Mouse (Mus musculus): Measurements from ENCODE around the gene Aqp2. TPM values are rescaled to one million over a fixed set of nuclear protein-coding genes. Genes with fewer than 3 reads are reported as not detected.

The Aqp2 gene
- polyA plus RNA-seq, 1 experiment from 2014 or later = not detected

DNA sequence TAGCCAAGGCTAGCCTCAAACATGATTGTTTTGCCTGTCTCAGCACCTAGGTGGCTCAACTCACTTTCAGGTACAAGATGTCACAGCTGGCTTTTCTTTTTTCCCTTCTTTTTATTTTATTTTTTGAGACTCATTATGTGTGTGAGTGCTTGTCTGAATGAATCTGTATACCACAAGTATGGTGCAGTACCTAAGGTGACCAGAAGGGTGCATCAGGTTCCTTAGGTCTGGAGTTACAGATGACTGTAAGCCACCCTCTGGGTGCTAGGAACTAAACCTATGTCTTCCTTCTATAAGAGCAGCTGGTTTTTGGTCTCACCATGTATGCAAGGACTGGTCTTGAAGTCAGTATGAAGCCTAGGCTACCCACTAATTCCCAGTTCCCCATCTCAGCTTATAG lies 52.8 kb downstream of the Aqp2 start:
- Histone ChIP-seq H3K4me1 (replicated peaks; ENCODE audit: control insufficient read depth, insufficient read depth) (no peaks in the 10 kb centered on the region), H3K9ac (ENCODE audit: low read length) (no peak overlapping the region), H3K36me3 (ENCODE audit: control insufficient read depth, insufficient read depth, low read length) (peaks cover 9% of the 10 kb centered on the region; the same call in 1 of the 2 replicates), H3K27ac (replicated peaks) (no peak overlapping the region), H3K9me3 (ENCODE audit: control insufficient read depth, low read length) (no peaks in the 10 kb centered on the region), H3K4me3 (ENCODE audit: low read depth, low read length) (no peak overlapping the region), H3K4me2 (replicated peaks; ENCODE audit: low read depth) (no peak overlapping the region), H3K27me3 (ENCODE audit: control insufficient read depth, insufficient read depth, low read length) (no peaks in the 10 kb centered on the region)
- DNase-seq (ENCODE audit: low spot score) (no peak), ATAC-seq (ENCODE audit: low FRiP score, low TSS enrichment) (no peak)
- TF ChIP-seq EP300 (optimal IDR thresholded peaks at IDR 0.05) (no peak), CTCF (IDR thresholded peaks at IDR 0.05; ENCODE audit: low read depth) (peak; percentile 54)

Other genes starting within 250 kb of the Aqp2 start
- gene Fmnl3, start 208.6 kb upstream of the Aqp2 start, polyA plus RNA-seq (2015; fragmentation: Nextera tagmentation; extraction: Ambion mirVana) = 8.0 and 8.6 TPM in 2 replicates
- gene Tmbim6, start 186.2 kb upstream of the Aqp2 start, polyA plus RNA-seq (2015; fragmentation: Nextera tagmentation; extraction: Ambion mirVana) = 469 and 479 TPM in 2 replicates
- 2.1 and 2.4 TPM in 2 replicates for gene Nckap5l, start 121.3 kb upstream of the Aqp2 start, polyA plus RNA-seq (2015; fragmentation: Nextera tagmentation; extraction: Ambion mirVana)
- gene Bcdin3d, start 104.3 kb upstream of the Aqp2 start, polyA plus RNA-seq (2015; fragmentation: Nextera tagmentation; extraction: Ambion mirVana) = 9.3 and 10.4 TPM in 2 replicates
- gene Faim2, start 50.9 kb upstream of the Aqp2 start, polyA plus RNA-seq (2015; fragmentation: Nextera tagmentation; extraction: Ambion mirVana) = 0.62 and 0.81 TPM in 2 replicates
- 0.72 and 1.9 TPM in 2 replicates for gene Aqp5, start 11.7 kb downstream of the Aqp2 start, polyA plus RNA-seq (2015; fragmentation: Nextera tagmentation; extraction: Ambion mirVana)
- not detected in 2 replicates for gene Aqp6, start 22.3 kb downstream of the Aqp2 start, polyA plus RNA-seq (2015; fragmentation: Nextera tagmentation; extraction: Ambion mirVana)
- gene Racgap1, start 72.6 kb downstream of the Aqp2 start, polyA plus RNA-seq (2015; fragmentation: Nextera tagmentation; extraction: Ambion mirVana) = 29.8 and 35.9 TPM in 2 replicates
- 1.0 and 1.2 TPM in 2 replicates for gene Asic1, start 91.3 kb downstream of the Aqp2 start, polyA plus RNA-seq (2015; fragmentation: Nextera tagmentation; extraction: Ambion mirVana)
- 10.9 and 11.6 TPM in 2 replicates for gene Smarcd1, start 123.1 kb downstream of the Aqp2 start, polyA plus RNA-seq (2015; fragmentation: Nextera tagmentation; extraction: Ambion mirVana)
- 1.0 and 2.5 TPM in 2 replicates for gene Gm17349, start 126.4 kb downstream of the Aqp2 start, polyA plus RNA-seq (2015; fragmentation: Nextera tagmentation; extraction: Ambion mirVana)
- gene Gpd1, start 138.5 kb downstream of the Aqp2 start, polyA plus RNA-seq (2015; fragmentation: Nextera tagmentation; extraction: Ambion mirVana) = 6.8 and 7.9 TPM in 2 replicates
- gene Cox14, start 146.6 kb downstream of the Aqp2 start, polyA plus RNA-seq (2015; fragmentation: Nextera tagmentation; extraction: Ambion mirVana) = 199 and 206 TPM in 2 replicates
- gene Cers5, start 193.8 kb downstream of the Aqp2 start, polyA plus RNA-seq (2015; fragmentation: Nextera tagmentation; extraction: Ambion mirVana) = 32.2 and 33.6 TPM in 2 replicates